Mouse (Mus musculus) hindbrain, postnatal 0 days (tissue): ENCODE data around the gene Notch1. TPM values are rescaled to one million over a fixed set of nuclear protein-coding genes. Genes with fewer than 3 reads are reported as not detected.

Source experiments
- ATAC-seq: fragments of 200-750 bp; cut with Nextera tagmentation; 2 replicates; pipeline ENCODE4 v1.8.0; 2017; ENCODE audit warnings: mild to moderate bottlenecking, moderate TSS enrichment, moderate library complexity
- DNase-seq: peaks from one replicate; pipeline ENCODE4 v3.0.0-alpha.2; 2015; ENCODE audit warnings: low spot score
- H3K27ac ChIP-seq: fragments of 300-500 bp; sonication (generic); 2 replicates; pipeline ENCODE4 v1.5.1; 2014; ENCODE audit warnings: mild to moderate bottlenecking
- H3K27me3 ChIP-seq: fragments of 300-500 bp; sonication (generic); 2 replicates; pipeline ENCODE4 v1.6.1; 2014; ENCODE audit warnings: low read length, mixed read lengths; ENCODE audit not compliant: insufficient read depth
- H3K36me3 ChIP-seq: fragments of 300-500 bp; sonication (generic); 2 replicates; pipeline ENCODE4 v1.6.1; 2014; ENCODE audit warnings: low read length, mixed read lengths; ENCODE audit not compliant: insufficient read depth
- H3K4me1 ChIP-seq: fragments of 300-500 bp; sonication (generic); 2 replicates; pipeline ENCODE4 v1.6.1; 2014; ENCODE audit warnings: antibody characterized with exemption, low read length, mixed read lengths; ENCODE audit not compliant: insufficient read depth
- H3K4me2 ChIP-seq: fragments of 300-500 bp; sonication (generic); 2 replicates; pipeline ENCODE4 v1.6.1; 2014; ENCODE audit warnings: low read depth, mild to moderate bottlenecking, low read length, moderate library complexity, mixed read lengths
- H3K4me3 ChIP-seq: fragments of 300-500 bp; sonication (generic); 2 replicates; pipeline ENCODE4 v1.5.1; 2014; ENCODE audit warnings: low read length
- H3K9ac ChIP-seq: fragments of 300-500 bp; sonication (generic); replicated peaks from 2 replicates; pipeline ENCODE4 v1.6.1; 2014; ENCODE audit warnings: mild to moderate bottlenecking, low read length, moderate library complexity, mixed read lengths
- H3K9me3 ChIP-seq: fragments of 300-500 bp; sonication (generic); 2 replicates; pipeline ENCODE4 v1.6.1; 2016; ENCODE audit warnings: low read length, mixed read lengths
- CTCF ChIP-seq: IDR thresholded peaks from 2 replicates; pipeline ENCODE4 v1.5.1; 2016; ENCODE audit warnings: antibody characterized with exemption, control low read depth, low read depth
- WGBS: fragments of 180-500 bp; shearing (Covaris S2); extraction: QIAGEN DNeasy Blood & Tissue Kit; methylation state at CpG from one replicate; pipeline ENCODE4 v1.1.7; 2014; 5-methylcytosine and 5-hydroxymethylcytosine counted together
- polyA plus RNA-seq: library from polyadenylated mRNA; unstranded; fragments of >200 nt; fragmentation: Nextera tagmentation; extraction: Ambion mirVana; gene quantifications from 2 replicates; pipeline ENCODE4 v1.2.1, GENCODE M21; 2015
- total RNA-seq: library from RNA; depleted of rRNA; stranded (reverse); fragments of >200 nt; gene quantifications from 2 replicates; pipeline ENCODE4 v1.2.3, GENCODE M21; 2014

Gene Notch1
- total and polyA plus RNA-seq, 2 experiments from 2014 or later: 10.0 to 75.9 TPM

DNA sequence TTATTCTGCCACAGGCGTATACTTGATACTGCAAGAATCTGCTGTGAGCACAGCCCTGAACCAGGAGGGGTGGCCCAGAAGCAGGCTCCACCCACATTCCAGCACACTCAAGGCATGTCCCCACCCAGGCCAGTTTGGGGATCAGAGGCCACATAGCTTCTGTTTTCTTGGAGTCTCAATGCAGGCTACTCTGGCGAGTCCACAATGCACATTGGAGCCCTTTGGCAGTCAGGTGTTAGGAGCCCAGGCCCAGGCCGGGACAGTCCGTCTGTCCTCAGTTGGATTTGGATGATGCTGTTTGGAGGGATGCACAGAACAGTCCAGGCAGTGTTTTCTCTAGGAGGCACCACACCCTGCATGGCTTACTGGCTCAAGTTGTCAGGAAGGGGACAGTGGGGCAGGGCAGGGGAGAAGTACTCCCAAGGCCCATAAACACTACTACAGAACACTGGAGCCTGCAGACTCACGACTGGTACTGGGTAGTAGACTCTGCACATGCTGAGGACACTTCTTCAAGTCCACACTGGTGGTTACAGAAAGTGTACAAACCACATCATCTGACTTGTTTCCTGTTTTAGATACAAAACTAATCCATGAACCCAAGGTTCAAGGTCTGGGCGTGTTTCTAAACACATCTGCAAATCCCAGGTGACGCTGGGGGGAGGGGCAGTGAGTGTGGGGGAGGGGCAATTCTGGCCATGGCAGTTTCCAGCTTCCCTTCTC is 57.9 kb downstream of the Notch1 start:
- WGBS: 41% methylated on average over 7 of the region's 7 CpGs
- no peak for DNase-seq
- peak; percentile 52 for ATAC-seq
- Histone ChIP-seq H3K27ac (no peak overlapping the region), H3K9ac (no peak overlapping the region), H3K4me2 (no peak overlapping the region), H3K9me3 (no peaks in the 10 kb centered on the region), H3K4me3 (no peak overlapping the region), H3K36me3 (peaks cover 31% of the 10 kb centered on the region; the same call in 1 of the 2 replicates), H3K27me3 (no peaks in the 10 kb centered on the region), H3K4me1 (no peaks in the 10 kb centered on the region; the same call in 1 of the 2 replicates)
- TF ChIP-seq CTCF: no peak

DNA sequence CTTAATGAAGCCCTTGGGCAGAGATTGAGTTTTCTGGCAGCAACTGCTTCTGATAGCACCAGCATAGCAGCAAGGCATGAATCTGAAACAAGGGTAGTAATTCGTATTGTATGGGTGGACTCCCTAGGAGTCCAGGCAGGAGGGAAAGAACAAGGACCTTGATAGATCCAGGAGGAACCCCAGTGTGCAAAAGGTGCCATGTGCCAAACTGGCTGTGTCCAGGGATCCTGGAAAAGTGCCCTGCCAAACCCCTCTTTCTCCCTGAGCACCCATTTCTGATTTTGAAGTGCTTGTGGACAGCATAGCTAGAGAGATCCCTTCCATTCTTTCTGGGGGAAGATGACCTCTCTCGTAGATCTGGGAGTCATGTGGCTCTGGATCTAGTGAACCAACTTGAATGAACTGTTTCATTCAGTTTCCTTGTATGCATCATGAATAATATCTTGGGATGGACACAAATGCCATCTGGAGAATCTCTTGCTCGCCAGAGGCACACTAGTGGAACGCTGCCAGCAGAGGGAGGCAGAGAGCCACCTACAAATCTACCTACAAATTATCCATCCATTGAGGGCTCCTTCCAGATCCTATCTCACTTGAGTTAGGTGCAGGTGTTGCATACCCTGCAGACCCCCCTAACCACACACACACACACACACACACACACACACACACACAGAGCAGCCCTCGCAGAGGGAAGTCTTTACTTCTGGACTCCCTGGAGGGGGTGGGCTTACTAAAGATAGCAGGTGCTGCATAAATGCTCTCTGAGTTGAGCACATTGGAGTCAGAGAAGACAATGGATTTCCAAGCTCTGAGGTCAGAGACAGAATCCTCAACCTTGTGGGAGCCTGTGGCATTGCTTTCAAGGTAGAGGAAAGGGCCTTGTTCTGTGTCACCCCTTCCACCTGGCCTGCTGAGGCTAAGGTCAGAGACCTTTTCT is 67.1 kb downstream of the Notch1 start:
- no peak for ATAC-seq
- H3K9me3 ChIP-seq: no peaks in the 10 kb centered on the region
- DNase-seq: peak; percentile 88
- peaks cover 16% of the 10 kb centered on the region for H3K4me1 ChIP-seq
- H3K4me3 ChIP-seq: no peak overlapping the region
- WGBS: 20% methylated on average over 5 of the region's 5 CpGs
- H3K4me2 ChIP-seq: no peak overlapping the region
- H3K27me3 ChIP-seq: no peaks in the 10 kb centered on the region
- no peaks in the 10 kb centered on the region for H3K36me3 ChIP-seq
- TF ChIP-seq CTCF: peak; percentile 94
- peak overlapping the region; percentile 23; the same call in 1 of the 2 replicates for H3K27ac ChIP-seq
- no peak overlapping the region for H3K9ac ChIP-seq

DNA sequence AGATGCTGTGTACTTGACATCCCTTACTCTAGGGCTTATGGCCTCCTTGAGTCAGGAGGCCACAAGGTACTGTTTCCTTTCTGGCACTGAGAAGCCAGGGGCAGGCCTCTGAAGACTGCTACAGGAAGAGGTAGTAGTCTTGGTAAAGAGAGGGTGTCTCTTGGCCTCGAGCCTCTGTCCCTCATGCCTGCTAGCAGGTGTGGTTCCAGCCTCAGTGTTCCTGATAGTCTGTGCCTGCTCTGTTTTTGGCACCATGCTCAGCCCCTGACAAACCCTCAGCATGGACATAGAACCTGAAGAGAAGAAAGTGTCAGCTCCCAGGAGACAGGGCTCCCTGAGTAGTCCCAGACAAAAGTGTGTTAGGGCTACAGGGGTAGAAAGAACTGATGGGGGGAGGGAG is 69.0 kb downstream of the Notch1 start:
- Histone ChIP-seq H3K4me3 (no peak overlapping the region), H3K36me3 (no peaks in the 10 kb centered on the region), H3K4me2 (no peak overlapping the region), H3K27me3 (no peaks in the 10 kb centered on the region), H3K27ac (no peak overlapping the region), H3K9ac (no peak overlapping the region), H3K9me3 (no peaks in the 10 kb centered on the region), H3K4me1 (peaks cover 27% of the 10 kb centered on the region)
- no peak for TF ChIP-seq CTCF
- ATAC-seq: no peak
- 87% methylated on average over 1 of the region's 1 CpGs for WGBS
- DNase-seq: no peak

- H3K9me3 ChIP-seq: no peaks in the 10 kb centered on the region
- TF ChIP-seq CTCF: no peak
- no peaks in the 10 kb centered on the region for H3K27me3 ChIP-seq
- peak overlapping the region; percentile 97 for H3K4me2 ChIP-seq
- H3K9ac ChIP-seq: peak overlapping the region; percentile 70
- WGBS: 70% methylated on average over 4 of the region's 4 CpGs
- DNase-seq (no peak), ATAC-seq (no peak)
- H3K36me3 ChIP-seq: 0 out of 2 replicates have a peak, but pooled peaks cover under 1% of the 10 kb centered on the region
- peak overlapping the region; percentile 82 for H3K4me3 ChIP-seq
- H3K4me1 ChIP-seq: peaks cover 27% of the 10 kb centered on the region
- peak overlapping the region; percentile 92; the same call in 1 of the 2 replicates for H3K27ac ChIP-seq
These were observed 69.8 kb downstream of the Notch1 start for GRCm38 (mm10) chr2:26446671-26447070.

DNA sequence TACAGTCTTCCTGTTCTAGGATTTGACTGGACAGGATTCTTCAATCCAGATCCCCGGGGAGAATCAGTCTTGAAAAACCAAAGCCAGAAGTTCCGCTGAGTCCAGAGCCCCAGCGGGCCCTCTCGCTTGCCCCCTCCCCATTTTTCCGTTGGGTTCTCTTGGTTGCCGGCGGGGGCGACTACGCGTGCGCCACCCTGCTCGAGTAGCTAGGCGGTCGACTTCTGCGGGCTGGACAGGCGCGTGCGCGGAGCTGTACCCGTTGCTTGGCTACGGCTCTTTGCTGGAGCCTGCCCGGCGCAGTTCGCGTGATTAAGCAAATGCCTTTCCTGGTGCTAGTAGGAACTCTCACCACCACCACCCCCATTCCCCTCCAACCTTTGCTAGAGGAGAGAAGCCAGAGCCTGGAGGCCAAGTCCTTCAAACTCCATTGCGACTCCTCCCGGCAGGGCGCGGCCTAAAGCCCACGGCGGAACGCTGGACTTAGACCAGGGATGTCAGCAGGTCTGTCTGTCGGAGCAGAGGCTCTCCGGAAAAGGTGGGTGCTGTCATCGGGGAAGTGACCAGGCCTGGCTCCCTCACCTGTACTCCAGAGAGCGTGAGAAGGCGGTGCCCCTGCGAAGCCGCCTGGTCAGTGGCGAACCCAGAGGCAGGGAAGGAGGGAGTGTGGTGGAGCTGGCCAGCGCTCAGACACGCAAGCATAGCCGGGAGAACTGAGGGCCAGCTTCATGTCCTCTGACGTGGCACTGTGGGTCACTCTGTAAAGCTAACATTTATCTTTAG is 70.6 kb downstream of the Notch1 start:
- Histone ChIP-seq H3K9ac (peak overlapping the region; percentile 70), H3K27ac (peak overlapping the region; percentile 92), H3K9me3 (no peaks in the 10 kb centered on the region), H3K4me3 (peak overlapping the region; percentile 82), H3K4me2 (peak overlapping the region; percentile 97), H3K4me1 (peaks cover 27% of the 10 kb centered on the region), H3K36me3 (peaks cover 9% of the 10 kb centered on the region; the same call in 1 of the 2 replicates), H3K27me3 (no peaks in the 10 kb centered on the region)
- DNase-seq (peak; percentile 97), ATAC-seq (peak; percentile 92)
- 1% methylated on average over 44 of the region's 44 CpGs for WGBS
- TF ChIP-seq CTCF: peak; percentile 46
